Mouse (Mus musculus): ENCODE data around the gene Hist1h2bf. TPM values are rescaled to one million over a fixed set of nuclear protein-coding genes. Genes with fewer than 3 reads are reported as not detected.
"Not testable (repeated sequence)": the region's sequence is repeated elsewhere in the genome, so short reads cannot be mapped to it uniquely, and the experiment has no call there.

The Hist1h2bf gene
- polyA plus RNA-seq, 1 experiment from 2014 or later = 3.0 TPM

- peak within 1 kb of the TSS; percentile 73 for H3K4me2 ChIP-seq
- H3K4me3 ChIP-seq = peak within 1 kb of the TSS; percentile 49
- WGBS = under 1% methylated on average over 28 of the region's 45 CpGs
- peak within 1 kb of the TSS; percentile 73 for H3K9ac ChIP-seq
- H3K27me3 ChIP-seq = no peaks in the 10 kb centered on the region
- peak within 1 kb of the TSS; percentile 93 for H3K27ac ChIP-seq
- H3K36me3 ChIP-seq = no peaks in the 10 kb centered on the region
- peak; percentile 97 for ATAC-seq (ENCODE audit: low FRiP score)
- no peaks in the 10 kb centered on the region for H3K9me3 ChIP-seq
- peaks cover 9% of the 10 kb centered on the region; the same call in 1 of the 2 replicates for H3K4me1 ChIP-seq (replicated peaks)
These were observed 29.8 kb downstream of the Hist1h2bf start, which contains the start of gene Hist1h3f for GRCm38 (mm10) chr13:23543965-23544786. Hist1h3f (plus strand) TSS chr13:23544052.

GRCm38 (mm10) chr13:23542999-23543607 lies 30.9 kb downstream of the Hist1h2bf start, which contains the start of gene Hist1h2bh:
Hist1h2bh (minus strand) TSS chr13:23543392.
- WGBS = under 1% methylated on average over 40 of the region's 42 CpGs
- not testable (repeated sequence) for H3K36me3 ChIP-seq
- ATAC-seq (ENCODE audit: low FRiP score) = peak; percentile 89

GRCm38 (mm10) chr13:23542225-23542980 lies 31.6 kb downstream of the Hist1h2bf start:
- 0 out of 2 replicates have a peak overlapping the region, but pooled peaks have one; percentile 67 for H3K27ac ChIP-seq
- not testable (repeated sequence) for H3K9me3 ChIP-seq; H3K36me3 ChIP-seq; H3K27me3 ChIP-seq; H3K4me1 ChIP-seq (replicated peaks); ATAC-seq (ENCODE audit: low FRiP score)
- H3K4me2 ChIP-seq = peak overlapping the region; percentile 73
- 6% methylated on average over 3 of the region's 3 CpGs for WGBS
- peak overlapping the region; percentile 46 for H3K4me3 ChIP-seq
- peak overlapping the region; percentile 67 for H3K9ac ChIP-seq

More at GRCm38 (mm10) chr13:23542999-23543607, 30.9 kb downstream of the Hist1h2bf start, which contains the start of gene Hist1h2bh:
- H3K9me3 ChIP-seq; H3K4me1 ChIP-seq (replicated peaks); H3K27me3 ChIP-seq: not testable (repeated sequence)
- H3K4me3 ChIP-seq = peak within 1 kb of the TSS; percentile 49
- H3K27ac ChIP-seq = peak within 1 kb of the TSS; percentile 79
- peak within 1 kb of the TSS; percentile 67 for H3K9ac ChIP-seq
- H3K4me2 ChIP-seq = peak within 1 kb of the TSS; percentile 73

GRCm38 (mm10) chr13:23541497-23541896 lies 32.5 kb downstream of the Hist1h2bf start:
- no peak overlapping the region for H3K4me3 ChIP-seq
- no peak for ATAC-seq (ENCODE audit: low FRiP score)
- H3K36me3 ChIP-seq = no peaks in the 10 kb centered on the region
- no peak overlapping the region for H3K4me2 ChIP-seq
- 97% methylated on average over 3 of the region's 3 CpGs for WGBS
- no peak overlapping the region for H3K27ac ChIP-seq
- H3K9me3 ChIP-seq = no peaks in the 10 kb centered on the region
- peaks cover 14% of the 10 kb centered on the region for H3K4me1 ChIP-seq (replicated peaks)
- H3K27me3 ChIP-seq = no peaks in the 10 kb centered on the region
- H3K9ac ChIP-seq = no peak overlapping the region

GRCm38 (mm10) chr13:23539821-23540220 lies 34.2 kb downstream of the Hist1h2bf start:
- H3K9ac ChIP-seq; ATAC-seq (ENCODE audit: low FRiP score): not testable (repeated sequence)
- WGBS = 64% methylated on average over 1 of the region's 1 CpGs

GRCm38 (mm10) chr13:23538249-23538648 lies 35.7 kb downstream of the Hist1h2bf start:
- no peak for ATAC-seq (ENCODE audit: low FRiP score)
- Histone ChIP-seq H3K27me3 (no peaks in the 10 kb centered on the region), H3K4me3 (no peak overlapping the region), H3K9ac (no peak overlapping the region), H3K27ac (no peak overlapping the region), H3K9me3 (no peaks in the 10 kb centered on the region), H3K36me3 (no peaks in the 10 kb centered on the region), H3K4me1 (replicated peaks) (peaks cover 31% of the 10 kb centered on the region), H3K4me2 (no peak overlapping the region)
- 75% methylated on average over 5 of the region's 5 CpGs for WGBS

More at GRCm38 (mm10) chr13:23539821-23540220, 34.2 kb downstream of the Hist1h2bf start:
- H3K4me2 ChIP-seq, H3K36me3 ChIP-seq, H3K4me3 ChIP-seq, H3K27me3 ChIP-seq, H3K27ac ChIP-seq, H3K9me3 ChIP-seq: not testable (repeated sequence)
- peaks cover 20% of the 10 kb centered on the region for H3K4me1 ChIP-seq (replicated peaks)

GRCm38 (mm10) chr13:23537006-23537710 lies 36.8 kb downstream of the Hist1h2bf start:
- Histone ChIP-seq H3K36me3 (no peaks in the 10 kb centered on the region), H3K4me2 (peak overlapping the region; percentile 74), H3K9ac (no peak overlapping the region), H3K27ac (no peak overlapping the region), H3K9me3 (no peaks in the 10 kb centered on the region), H3K4me3 (no peak overlapping the region), H3K4me1 (replicated peaks) (peaks cover 36% of the 10 kb centered on the region), H3K27me3 (no peaks in the 10 kb centered on the region)
- no peak for ATAC-seq (ENCODE audit: low FRiP score)
- WGBS = 87% methylated on average over 3 of the region's 3 CpGs

- peak overlapping the region; percentile 51 for H3K4me3 ChIP-seq
These were observed 37.7 kb downstream of the Hist1h2bf start for GRCm38 (mm10) chr13:23536076-23536822.

GRCm38 (mm10) chr13:23535137-23536075 lies 38.6 kb downstream of the Hist1h2bf start, which contains the start of gene Hist1h3g:
Hist1h3g (plus strand) TSS chr13:23535422.
- not testable (repeated sequence) for H3K36me3 ChIP-seq, H3K27me3 ChIP-seq, H3K9me3 ChIP-seq
- Histone ChIP-seq H3K4me2 (peak within 1 kb of the TSS; percentile 74), H3K4me1 (replicated peaks) (peaks cover 39% of the 10 kb centered on the region), H3K9ac (peak within 1 kb of the TSS; percentile 64), H3K4me3 (peak within 1 kb of the TSS; percentile 51), H3K27ac (peak within 1 kb of the TSS; percentile 69)
- ATAC-seq (ENCODE audit: low FRiP score) = peak; percentile 90
- under 1% methylated on average over 54 of the region's 62 CpGs for WGBS

More at GRCm38 (mm10) chr13:23536076-23536822, 37.7 kb downstream of the Hist1h2bf start:
- WGBS = 23% methylated on average over 7 of the region's 7 CpGs
- peak overlapping the region; percentile 43; the same call in 1 of the 2 replicates for H3K9ac ChIP-seq
- no peak overlapping the region for H3K27ac ChIP-seq
- H3K4me2 ChIP-seq = peak overlapping the region; percentile 74
- ATAC-seq (ENCODE audit: low FRiP score) = no peak
- H3K4me1 ChIP-seq (replicated peaks) = peaks cover 39% of the 10 kb centered on the region
- no peaks in the 10 kb centered on the region for H3K9me3 ChIP-seq
- H3K27me3 ChIP-seq = no peaks in the 10 kb centered on the region
- H3K36me3 ChIP-seq = no peaks in the 10 kb centered on the region

Measured in hindbrain, embryonic 13.5 days (tissue).